Mouse (Mus musculus): ENCODE measurements at regions not wholly inside any gene's neighbourhood (a gene's known extent, or its start where the extent isn't known, plus 50 kb on each side); places are given as distances from the start of the nearest gene placed in this dataset.
"Not testable (repeated sequence)": the region's sequence is repeated elsewhere in the genome, so short reads cannot be mapped to it uniquely, and the experiment has no call there.

DNA sequence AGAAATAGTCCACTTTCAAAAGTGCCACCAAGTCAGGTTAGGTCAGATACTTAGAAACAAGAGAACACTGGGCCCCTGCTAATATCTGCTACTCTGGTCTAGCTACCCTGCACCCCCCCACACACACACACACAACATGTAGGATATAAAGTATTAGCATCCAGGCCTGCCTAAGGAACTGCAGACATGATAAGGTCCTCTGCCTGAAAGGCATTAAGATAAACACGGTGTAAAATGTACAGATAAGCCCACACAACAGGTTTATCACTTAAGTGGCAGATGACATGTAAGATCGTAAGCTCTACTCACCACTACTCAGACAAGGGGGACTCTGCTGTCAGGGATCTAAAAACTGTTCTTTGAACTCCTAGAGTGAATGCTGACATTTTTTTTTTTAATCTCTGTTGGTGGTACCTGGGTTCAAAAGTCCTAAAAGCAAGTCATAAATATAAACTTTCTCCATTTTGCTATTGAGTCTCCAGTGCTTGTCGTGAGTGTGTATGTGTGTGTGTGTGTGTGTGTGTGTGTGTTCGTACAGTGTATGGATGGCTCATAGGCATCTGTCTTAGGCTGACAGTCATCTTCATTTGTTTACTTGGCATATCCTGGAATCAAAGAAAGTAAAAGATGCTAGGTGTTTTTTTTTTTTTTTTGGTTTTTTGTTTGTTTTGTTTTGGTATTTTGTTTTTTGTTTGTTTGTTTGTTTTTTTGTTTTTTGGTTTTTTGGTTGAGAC, 52.2 kb downstream of the Gm9817 start:
- no peak for DNase-seq (ENCODE audit: extremely low spot score)

DNA sequence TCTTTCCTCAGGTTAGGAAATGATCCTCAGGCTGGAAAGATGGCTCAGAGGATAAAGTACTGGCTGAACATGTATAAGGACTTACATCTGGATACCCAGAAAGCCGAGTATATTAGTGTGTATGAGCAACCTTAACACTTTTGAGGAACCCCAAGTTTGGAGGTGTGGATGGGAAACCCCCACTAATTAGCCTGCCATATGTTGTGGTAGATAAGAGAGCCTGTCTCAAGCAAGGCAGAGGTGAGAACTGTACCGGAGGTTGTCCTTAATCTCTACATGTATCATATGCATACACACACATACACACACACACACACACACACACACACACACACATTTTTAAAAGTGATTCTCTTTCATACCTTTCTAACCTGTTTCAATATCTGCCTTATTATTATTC, 62.1 kb downstream of the Gm9817 start:
- DNase-seq (ENCODE audit: extremely low spot score) = no peak

DNA sequence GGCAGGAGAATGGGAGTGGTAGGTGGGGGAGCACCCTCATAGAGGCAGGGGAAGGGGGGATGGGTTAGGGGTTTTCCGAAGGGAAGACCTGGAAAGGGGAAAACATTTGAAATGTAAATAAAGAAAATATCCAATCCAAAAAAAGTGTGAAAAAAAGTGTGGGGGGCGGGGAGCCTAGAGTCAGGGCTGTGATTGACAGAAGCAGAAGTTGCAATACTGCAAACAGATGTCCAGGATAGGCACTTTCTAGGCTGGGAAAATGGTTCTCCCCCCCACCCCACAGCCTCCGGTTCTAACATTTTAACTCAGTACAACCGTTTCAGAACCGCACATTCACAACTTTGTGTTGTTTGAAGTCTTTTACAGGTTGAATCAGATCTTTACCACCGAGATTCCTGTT, 66.6 kb downstream of the Gm9817 start:
- no peak for DNase-seq (ENCODE audit: extremely low spot score)

DNA sequence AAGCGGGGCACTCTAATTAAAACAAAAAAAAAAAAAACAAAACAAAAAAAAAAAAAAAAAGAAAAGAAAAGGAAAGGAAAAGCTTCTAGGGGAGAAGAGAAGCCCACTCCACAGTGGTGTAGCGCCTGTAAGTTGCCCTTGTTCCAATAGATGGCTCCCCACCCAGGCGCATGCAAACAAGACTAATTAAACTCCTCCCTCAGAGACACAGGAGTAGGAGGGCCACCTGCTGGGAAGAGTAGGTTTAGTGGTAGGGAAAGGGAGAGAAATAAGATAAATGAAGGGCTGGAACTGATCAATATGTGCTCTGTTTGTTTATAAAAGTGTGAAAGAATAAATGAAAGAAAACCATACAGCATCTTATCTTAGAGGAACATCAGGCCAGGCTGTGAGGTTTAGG, 77.7 kb downstream of the Gm9817 start:
- DNase-seq (ENCODE audit: extremely low spot score) = no peak

DNA sequence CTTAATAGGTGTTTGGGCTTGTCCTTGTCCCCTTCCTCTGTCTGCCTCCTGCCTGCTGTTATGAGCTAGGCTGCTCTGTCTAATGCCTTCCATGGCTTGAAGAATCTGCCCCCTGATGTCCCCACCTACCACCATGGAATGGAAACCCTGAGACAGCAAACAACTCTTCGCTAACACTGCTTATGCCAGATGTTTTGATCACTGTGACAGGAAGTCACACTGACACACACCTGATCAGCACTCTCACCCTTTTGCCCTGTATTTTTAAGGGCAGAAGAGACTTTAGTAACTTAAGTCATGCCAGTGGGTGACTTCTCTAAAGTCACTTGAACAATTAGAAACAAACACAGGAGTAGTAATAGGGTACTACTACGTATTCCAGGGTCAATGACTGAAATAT, 78.5 kb downstream of the Gm9817 start:
- DNase-seq (ENCODE audit: extremely low spot score) = no peak

DNA sequence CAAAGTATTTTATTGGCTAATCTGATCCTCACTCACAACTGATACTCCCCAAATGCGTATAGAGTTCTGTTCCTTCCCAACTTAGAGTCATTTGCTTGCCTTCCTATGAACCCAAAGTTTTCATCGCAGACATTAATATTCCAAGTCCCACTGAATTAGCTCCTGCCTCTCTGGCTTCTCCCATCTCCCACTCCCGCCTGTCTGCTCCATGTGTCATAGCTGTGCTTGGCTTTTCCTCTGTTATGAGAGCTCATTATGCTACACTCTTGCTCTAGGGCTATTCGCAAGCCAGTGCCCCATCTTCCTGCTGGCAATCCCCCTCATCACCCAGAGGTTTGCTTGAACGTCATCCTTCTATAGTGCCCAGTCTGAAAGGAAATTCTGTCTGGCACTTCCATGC, 81.8 kb downstream of the Gm9817 start:
- DNase-seq (ENCODE audit: extremely low spot score) = no peak

DNA sequence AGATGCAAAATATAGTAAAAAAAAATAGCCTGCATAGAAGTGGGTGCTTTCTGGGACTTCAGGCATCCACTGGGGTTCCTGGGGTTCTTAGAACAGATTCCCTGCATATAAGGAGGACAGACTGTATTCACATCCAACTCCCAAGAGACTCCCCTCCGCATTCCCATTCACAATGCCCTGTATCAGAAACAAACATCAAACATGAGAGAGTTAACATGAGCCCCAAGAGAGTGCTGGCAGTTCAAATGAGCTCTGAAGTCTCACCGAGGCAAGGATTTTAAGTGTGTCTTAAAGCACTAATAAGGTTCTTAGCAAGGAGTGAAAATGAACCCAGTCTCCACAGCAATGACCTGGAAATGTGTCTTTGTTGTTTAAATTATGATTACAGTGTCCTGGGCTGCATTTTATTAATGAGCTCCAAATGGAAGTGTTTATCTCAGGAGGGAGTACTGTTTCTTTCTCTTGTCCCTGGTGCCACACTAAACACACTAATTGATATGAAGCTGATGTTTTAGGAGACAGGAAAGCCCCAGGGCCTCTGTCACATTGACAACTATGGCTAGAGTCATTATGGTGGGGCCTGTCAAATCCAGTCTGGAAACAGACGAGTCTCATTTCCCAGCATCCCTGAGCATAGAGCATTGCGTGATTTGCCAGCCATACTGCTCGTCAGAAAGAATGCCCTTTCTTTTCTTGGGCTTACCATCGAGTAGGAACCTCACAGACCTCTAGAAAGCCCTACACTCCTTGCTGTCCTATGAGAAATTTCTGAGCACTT, 85.7 kb downstream of the Gm9817 start:
- DNase-seq (ENCODE audit: extremely low spot score) = no peak

DNA sequence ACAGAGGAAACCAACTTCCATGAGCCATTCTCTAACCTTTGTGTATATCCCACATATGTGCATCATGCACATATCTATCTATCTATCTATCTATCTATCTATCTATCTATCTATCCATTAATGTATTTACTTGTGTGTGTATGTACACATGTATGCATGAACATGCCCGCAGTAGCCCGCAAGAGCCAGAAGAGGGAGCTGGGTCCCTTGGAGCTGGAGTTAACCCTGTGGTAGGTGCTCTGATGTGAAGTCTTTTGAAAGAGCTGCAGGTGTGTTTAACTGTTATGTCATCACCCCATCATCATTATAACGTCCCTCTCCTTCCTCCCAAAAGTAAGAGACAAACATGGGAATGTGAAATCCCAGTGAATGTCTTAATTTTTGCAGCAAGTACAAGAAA, 86.7 kb downstream of the Gm9817 start:
- no peak for DNase-seq (ENCODE audit: extremely low spot score)

DNA sequence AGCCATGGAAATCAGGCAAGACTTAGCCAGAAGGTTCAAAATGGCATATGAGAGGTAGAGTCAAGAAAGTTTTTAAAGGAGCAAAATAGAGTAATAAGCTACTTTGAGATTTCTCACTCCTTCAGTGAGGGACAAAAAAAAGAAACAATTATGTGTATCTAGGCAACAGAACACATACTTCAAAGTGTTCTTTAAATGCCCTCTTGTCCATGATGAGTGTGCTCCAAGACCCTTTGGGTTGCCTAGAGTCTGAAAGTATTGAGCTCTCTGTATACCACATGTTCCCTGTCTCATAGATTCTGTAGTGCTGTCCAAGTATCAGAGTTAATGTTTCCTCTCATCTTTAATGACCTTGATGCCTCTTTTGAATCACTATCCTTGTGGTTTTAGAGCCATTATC, 91.2 kb downstream of the Gm9817 start:
- no peak for DNase-seq (ENCODE audit: extremely low spot score)

DNA sequence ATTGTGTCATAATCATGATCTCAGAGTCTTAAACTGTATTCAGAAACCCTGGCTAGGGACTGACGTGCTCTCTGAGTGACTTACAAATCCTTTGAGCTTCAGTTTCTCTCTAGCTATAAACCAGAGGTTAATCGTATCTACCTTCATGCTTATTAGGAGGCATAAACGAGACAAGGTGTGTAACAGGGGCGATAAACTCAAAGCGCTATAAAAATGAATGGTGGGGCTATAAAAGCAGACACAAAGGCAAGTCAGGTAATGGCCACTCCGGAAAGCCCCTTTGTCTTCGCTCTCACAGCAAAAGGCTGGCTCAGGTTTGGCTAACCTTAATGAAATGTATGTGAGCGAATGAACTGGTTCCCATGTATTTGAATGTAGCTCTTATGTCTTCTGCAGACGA, 94.6 kb downstream of the Gm9817 start:
- no peak for DNase-seq (ENCODE audit: extremely low spot score)

DNA sequence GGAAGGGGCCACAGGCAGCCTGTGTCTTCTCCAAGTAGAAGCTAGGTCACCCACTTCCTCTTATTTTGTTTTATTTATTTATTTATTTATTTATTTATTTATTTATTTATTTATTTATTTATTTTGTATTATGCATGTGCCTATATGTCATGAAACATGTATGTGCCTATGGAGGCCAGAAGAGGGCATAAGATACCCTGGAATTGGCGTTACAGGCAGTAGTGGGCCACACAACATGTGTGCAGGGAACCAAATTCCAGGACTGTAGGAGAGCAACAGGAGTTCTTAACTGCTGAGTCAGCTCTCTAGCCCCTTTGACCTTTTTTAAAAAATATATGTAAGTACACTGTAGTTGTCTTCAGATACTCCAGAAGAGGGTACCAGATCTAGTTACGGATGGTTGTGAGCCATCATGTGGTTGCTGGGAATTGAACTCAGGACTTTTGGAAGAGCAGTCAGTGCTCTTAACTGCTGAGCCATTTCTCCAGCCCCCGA, 97.3 kb downstream of the Gm9817 start:
- DNase-seq (ENCODE audit: extremely low spot score) = not testable (repeated sequence)

DNA sequence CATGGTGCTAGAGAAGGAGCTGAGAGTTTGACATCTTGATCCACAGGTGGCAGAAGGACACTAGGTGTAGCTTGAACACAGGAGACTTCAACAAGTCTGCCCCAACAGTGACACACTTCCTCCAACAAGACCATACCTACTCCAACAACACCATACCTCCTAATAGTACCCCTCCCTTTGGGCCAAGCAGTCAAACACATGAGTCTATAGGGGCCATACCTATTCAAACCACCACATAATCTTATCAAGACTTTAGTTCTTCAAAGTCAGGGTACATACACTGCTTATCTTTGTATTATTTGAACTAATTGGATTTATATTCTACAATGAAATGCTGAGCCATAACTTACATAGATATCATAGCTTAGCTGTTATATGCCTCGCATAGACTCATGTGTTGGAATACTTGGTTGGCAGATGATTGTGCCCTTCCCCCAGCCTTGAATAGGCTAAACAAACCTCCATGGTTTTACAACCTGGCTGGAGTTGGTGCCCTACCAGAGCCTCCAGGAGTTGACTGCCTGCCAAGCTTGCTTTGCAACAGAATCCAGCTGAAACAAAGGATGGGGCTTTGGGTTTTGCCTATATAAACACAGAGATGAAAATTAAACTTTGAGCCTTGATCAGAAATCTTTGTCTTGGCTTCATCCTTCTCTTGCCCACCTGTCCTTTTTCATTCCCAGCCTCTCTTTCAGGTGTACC, 103.2 kb downstream of the Gm9817 start:
- DNase-seq (ENCODE audit: extremely low spot score) = no peak

DNA sequence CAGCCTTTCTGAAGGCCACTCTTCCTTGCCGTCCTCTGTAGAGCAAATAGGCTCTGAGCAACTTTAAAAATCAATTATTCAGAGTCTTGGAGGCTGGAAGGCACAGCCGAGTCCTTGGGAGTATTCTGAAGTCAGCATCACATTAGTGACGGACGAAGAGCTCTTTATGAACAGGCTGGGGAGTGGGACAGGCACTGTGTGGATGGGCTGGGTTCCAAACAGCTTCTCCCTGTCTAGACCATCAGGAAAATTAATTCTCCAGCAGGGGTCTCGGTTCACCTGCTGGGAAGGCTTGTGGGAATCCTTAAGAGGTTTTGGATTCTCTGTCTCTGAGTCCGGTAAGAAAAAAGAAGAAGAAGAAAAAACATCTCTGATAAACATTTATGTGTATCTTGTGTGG, 110.9 kb downstream of the Gm9817 start:
- no peak for DNase-seq (ENCODE audit: extremely low spot score)

DNA sequence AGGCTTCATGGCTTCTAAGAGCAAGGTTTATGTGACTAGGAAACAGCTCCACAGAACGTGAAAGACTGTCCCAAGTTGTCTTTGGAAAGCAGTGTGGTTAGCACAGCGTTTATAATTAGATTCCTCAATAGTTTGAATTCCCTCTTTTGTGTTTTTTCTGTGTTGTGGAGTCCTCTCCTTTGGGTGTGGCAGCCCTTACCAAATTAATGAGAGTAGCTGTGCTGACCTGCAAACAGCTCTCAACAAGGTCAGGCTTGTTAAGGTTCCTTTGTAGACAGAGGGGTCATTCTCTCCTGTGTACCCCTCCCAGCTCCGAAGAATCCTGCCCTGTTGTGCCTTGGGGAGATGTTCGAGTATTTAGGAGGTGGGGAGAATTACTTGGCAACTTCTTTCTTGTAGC, 111.7 kb downstream of the Gm9817 start:
- no peak for DNase-seq (ENCODE audit: extremely low spot score)

DNA sequence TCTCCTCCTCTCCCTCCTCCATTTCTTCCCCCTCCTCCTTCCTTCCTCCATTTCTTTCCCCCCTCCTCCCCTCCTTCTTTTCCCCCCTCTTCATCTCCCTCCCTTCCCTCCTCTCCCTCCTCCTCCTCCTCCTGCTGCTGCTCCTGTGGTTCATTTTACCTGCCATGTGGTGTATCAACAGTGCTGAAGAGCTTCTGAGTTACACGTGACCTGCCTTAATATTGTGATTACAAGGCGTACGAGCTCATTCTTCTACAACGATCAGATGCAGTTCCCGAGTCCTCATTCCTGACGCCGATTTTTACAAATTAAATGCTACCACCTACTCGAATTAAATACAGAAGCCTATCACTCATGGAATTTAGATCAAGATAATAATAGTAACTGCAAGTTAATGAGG, 113.6 kb downstream of the Gm9817 start:
- no peak for DNase-seq (ENCODE audit: extremely low spot score)

DNA sequence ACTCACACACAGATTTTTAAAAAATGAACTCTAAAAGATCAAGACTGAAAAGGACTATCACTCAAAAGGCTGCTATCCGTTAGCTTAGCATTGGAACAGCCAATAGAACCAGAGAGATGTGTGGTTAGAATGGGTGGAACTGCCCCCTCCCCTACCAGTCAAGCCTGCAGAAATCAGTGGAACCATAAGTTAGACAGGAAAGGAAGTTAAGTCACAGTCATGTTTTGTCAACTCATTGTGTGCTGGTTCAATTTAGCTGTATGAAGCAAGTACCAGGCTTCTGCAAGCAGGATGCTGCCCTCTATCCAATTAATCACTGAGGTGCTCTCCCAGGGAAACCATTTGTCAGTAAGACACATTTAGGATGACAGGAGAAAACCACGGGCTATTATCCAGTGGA, 117.1 kb downstream of the Gm9817 start:
- DNase-seq (ENCODE audit: extremely low spot score) = no peak

DNA sequence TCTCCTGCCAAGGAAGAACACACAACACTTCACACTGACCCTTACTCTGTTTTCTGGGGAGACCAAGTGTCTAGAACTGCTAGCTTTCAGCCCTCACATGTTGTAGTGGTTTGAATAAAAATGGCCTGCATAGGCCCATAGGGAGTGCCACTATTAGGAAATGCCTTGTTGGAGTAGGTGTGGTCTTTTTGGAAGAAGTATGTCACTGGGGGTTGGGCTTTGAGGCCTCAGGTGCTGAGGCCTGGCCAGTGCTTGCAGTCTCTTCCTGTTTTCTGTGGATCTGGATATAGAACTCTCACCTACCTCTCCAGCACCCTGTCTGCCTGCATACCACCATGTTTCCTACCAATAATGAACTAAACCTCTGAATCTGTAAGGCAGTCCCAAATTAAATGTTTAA, 117.9 kb downstream of the Gm9817 start:
- no peak for DNase-seq (ENCODE audit: extremely low spot score)

DNA sequence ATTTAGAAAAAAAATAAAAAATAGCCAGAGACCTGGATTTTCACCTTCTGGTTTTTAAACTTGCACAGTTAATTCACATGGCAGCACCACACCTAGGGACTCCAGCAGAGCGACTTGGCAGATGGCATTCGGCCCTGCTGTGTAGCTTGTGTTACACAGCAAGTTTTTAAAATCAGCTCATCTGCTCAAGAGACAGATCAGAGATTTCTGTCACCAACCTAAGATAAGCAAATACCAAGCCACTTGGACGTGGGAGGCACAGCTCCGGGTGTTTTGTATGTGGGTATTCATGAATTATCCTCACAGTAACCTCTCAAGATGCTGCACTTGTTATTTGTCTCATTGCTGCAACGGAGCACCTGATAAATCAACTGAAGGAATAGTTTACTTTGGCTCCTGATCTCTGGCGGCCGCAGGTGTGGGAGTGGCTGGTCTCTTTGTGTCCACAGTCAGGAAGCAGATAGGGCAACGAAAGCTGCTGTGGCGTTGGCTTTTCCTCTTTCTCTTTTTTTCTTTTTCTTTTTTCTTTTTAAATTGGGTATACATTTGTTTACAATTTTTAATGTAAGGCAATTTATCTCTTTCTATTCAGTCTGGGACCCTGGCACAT, 122.1 kb downstream of the Gm9817 start:
- no peak for DNase-seq (ENCODE audit: extremely low spot score)

DNA sequence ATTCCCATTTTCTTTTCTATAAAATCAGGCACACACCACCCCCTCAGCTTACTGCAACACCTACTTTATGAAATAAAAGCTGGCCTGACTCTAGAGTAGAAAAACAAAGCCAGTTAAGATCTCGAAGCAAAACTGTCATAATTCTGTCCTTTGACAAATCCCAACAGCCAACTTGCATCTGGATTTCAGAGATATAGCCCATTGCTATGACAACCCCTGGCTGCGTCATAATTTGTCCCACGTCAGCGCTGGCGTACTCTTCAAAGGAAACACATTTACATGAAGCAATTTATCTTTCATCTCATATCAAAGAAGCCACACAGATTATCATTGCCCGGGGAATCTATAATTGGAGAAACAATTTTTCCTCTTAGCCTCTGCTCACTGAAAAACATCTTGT, 126.4 kb downstream of the Gm9817 start:
- no peak for DNase-seq (ENCODE audit: extremely low spot score)

DNA sequence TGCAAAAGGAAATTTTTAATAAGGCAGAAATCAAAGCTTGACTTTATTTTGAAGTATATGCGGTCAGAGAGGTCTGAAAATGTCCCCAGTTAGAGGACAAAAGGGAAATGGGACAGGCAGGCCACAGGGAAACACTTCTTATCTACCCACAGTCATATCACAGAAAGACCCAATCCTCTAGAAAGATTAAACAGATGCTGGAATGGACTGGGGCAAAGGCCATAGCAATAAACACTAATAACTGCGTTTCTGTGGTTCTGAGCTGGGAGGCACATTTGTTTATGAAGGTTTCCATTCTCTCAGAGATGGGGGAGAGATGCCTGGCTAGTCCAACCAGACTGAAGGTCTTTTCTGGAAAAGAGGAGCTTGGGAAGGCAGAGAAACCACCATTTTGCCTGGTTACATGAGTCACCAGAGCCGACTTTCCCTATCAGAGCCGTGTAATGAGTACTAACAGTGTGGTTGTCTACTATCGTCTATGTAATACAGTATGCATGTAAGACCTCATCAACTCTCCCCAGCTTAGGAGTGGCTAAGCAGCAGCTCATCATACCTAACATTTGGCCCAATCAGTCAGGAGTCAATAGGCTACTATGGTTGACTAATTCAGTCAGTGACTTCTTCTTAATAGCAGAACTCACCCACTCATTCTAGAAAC, 130.2 kb downstream of the Gm9817 start:
- DNase-seq (ENCODE audit: extremely low spot score) = no peak

DNA sequence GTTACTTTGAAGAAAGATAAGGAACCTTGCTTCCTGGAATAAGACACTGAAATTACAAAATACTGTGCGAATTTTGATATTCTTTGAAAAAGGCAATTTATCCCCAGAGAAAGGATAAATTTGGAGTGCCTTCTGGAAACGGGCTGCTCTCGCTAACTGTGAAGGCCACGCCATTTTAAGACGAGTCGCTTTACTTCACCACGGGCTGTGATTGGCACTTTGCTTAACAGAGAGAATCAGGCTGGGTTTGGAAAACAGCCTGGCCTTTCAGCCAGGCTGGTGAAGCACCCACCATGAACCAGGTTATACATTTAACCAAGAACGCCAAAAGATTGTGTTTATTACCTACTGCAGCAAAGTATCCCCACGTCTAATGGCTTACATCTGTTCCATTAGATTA, 132.7 kb downstream of the Gm9817 start:
- no peak for DNase-seq (ENCODE audit: extremely low spot score)

All from embryo, embryonic 9.5 days (tissue).